Mouse (Mus musculus): ENCODE measurements around the gene Fam160a1. TPM values are rescaled to one million over a fixed set of nuclear protein-coding genes. Genes with fewer than 3 reads are reported as not detected.

Fam160a1 gene
- 8.9 and 9.4 TPM in 2 replicates for polyA plus RNA-seq (2015; fragmentation: Nextera tagmentation; extraction: Ambion mirVana)

- no peak for TF ChIP-seq CTCF (IDR thresholded peaks at IDR 0.05; ENCODE audit: low read depth)
- no peak for TF ChIP-seq EP300 (optimal IDR thresholded peaks at IDR 0.05)
- Histone ChIP-seq H3K4me2 (replicated peaks; ENCODE audit: low read depth) (no peak within 1 kb of the TSS), H3K4me1 (replicated peaks; ENCODE audit: control insufficient read depth, insufficient read depth) (no peaks in the 10 kb centered on the region), H3K9me3 (ENCODE audit: control insufficient read depth, low read length) (no peaks in the 10 kb centered on the region), H3K27ac (replicated peaks) (no peak within 1 kb of the TSS), H3K36me3 (ENCODE audit: control insufficient read depth, insufficient read depth, low read length) (no peaks in the 10 kb centered on the region), H3K27me3 (ENCODE audit: control insufficient read depth, insufficient read depth, low read length) (no peaks in the 10 kb centered on the region), H3K9ac (ENCODE audit: low read length) (no peak within 1 kb of the TSS), H3K4me3 (ENCODE audit: low read depth, low read length) (no peak within 1 kb of the TSS)
- DNase-seq (ENCODE audit: low spot score) (no peak), ATAC-seq (ENCODE audit: low FRiP score, low TSS enrichment) (no peak)
- 73% methylated on average over 2 of the region's 2 CpGs for WGBS
Measured at GRCm38 (mm10) chr3:85817191-85817590, at the start of gene Fam160a1. TSS of gene Fam160a1 (minus strand) at chr3:85817291.

GRCm38 (mm10) chr3:85863996-85864395 lies 46.9 kb upstream of the Fam160a1 start:
- Histone ChIP-seq H3K4me1 (replicated peaks; ENCODE audit: control insufficient read depth, insufficient read depth) (no peaks in the 10 kb centered on the region), H3K27me3 (ENCODE audit: control insufficient read depth, insufficient read depth, low read length) (no peaks in the 10 kb centered on the region), H3K4me2 (replicated peaks; ENCODE audit: low read depth) (no peak overlapping the region), H3K9me3 (ENCODE audit: control insufficient read depth, low read length) (no peaks in the 10 kb centered on the region), H3K36me3 (ENCODE audit: control insufficient read depth, insufficient read depth, low read length) (no peaks in the 10 kb centered on the region), H3K27ac (replicated peaks) (no peak overlapping the region), H3K4me3 (ENCODE audit: low read depth, low read length) (no peak overlapping the region), H3K9ac (ENCODE audit: low read length) (no peak overlapping the region)
- DNase-seq (ENCODE audit: low spot score) (no peak), ATAC-seq (ENCODE audit: low FRiP score, low TSS enrichment) (no peak)
- 30% methylated on average over 3 of the region's 3 CpGs for WGBS
- TF ChIP-seq EP300 (optimal IDR thresholded peaks at IDR 0.05) (no peak), CTCF (IDR thresholded peaks at IDR 0.05; ENCODE audit: low read depth) (no peak)

- TF ChIP-seq CTCF (IDR thresholded peaks at IDR 0.05; ENCODE audit: low read depth), result no peak
- TF ChIP-seq EP300 (optimal IDR thresholded peaks at IDR 0.05), result no peak
- no peak overlapping the region for H3K9ac ChIP-seq (ENCODE audit: low read length)
- no peaks in the 10 kb centered on the region for H3K27me3 ChIP-seq (ENCODE audit: control insufficient read depth, insufficient read depth, low read length)
- no peaks in the 10 kb centered on the region for H3K4me1 ChIP-seq (replicated peaks; ENCODE audit: control insufficient read depth, insufficient read depth)
- 79% methylated on average over 2 of the region's 2 CpGs for WGBS
- no peak overlapping the region for H3K4me2 ChIP-seq (replicated peaks; ENCODE audit: low read depth)
- H3K4me3 ChIP-seq (ENCODE audit: low read depth, low read length), result no peak overlapping the region
- ATAC-seq (ENCODE audit: low FRiP score, low TSS enrichment), result no peak
- no peak for DNase-seq (ENCODE audit: low spot score)
- no peaks in the 10 kb centered on the region for H3K36me3 ChIP-seq (ENCODE audit: control insufficient read depth, insufficient read depth, low read length)
- no peaks in the 10 kb centered on the region for H3K9me3 ChIP-seq (ENCODE audit: control insufficient read depth, low read length)
- no peak overlapping the region for H3K27ac ChIP-seq (replicated peaks)
Measured at GRCm38 (mm10) chr3:85862886-85863285, 45.8 kb upstream of the Fam160a1 start.

DNA sequence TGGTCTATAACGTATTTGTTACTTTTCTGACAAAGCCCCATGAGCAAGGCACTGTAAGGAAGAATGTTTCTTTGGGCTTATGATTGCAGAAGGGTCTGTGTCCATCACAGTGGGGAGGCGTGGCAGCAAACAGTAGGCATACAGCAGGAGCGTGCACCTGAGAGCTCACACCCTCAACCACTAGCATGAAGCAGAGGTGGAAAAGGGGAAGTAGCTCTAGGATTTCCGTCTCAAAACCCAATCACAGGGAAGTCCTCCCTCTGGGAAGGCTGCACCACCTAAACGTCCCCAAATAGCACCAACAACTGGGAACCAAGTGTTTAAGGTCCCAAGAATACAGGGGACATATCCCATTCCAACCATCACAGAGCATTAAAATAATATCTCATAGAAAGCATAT lies 43.9 kb upstream of the Fam160a1 start:
- TF ChIP-seq EP300 (optimal IDR thresholded peaks at IDR 0.05), result no peak
- Histone ChIP-seq H3K27ac (replicated peaks) (no peak overlapping the region), H3K9me3 (ENCODE audit: control insufficient read depth, low read length) (no peaks in the 10 kb centered on the region), H3K9ac (ENCODE audit: low read length) (no peak overlapping the region), H3K4me1 (replicated peaks; ENCODE audit: control insufficient read depth, insufficient read depth) (no peaks in the 10 kb centered on the region), H3K4me3 (ENCODE audit: low read depth, low read length) (no peak overlapping the region), H3K36me3 (ENCODE audit: control insufficient read depth, insufficient read depth, low read length) (no peaks in the 10 kb centered on the region), H3K4me2 (replicated peaks; ENCODE audit: low read depth) (no peak overlapping the region), H3K27me3 (ENCODE audit: control insufficient read depth, insufficient read depth, low read length) (no peaks in the 10 kb centered on the region)
- ATAC-seq (ENCODE audit: low FRiP score, low TSS enrichment) (no peak), DNase-seq (ENCODE audit: low spot score) (no peak)
- WGBS, result 69% methylated on average over 5 of the region's 5 CpGs

DNA sequence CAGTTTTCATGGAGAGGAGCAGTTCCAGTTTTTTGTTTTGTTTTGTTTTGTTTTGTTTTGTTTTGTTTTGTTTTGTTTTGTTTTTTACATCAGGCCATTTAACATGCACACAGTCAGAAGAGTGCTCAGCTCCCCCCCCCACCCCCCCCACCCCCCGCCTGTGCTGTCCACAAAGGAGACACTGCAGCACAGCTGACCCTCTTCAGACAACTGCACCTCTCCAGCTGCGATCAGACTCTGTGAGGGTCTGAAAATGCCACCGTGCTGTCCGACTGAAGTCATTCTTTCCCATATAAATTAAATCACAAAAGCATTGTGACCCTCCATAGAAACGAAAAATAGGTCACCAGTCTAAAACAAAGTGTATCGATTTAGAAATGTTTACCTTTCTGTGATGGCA lies 42.2 kb upstream of the Fam160a1 start:
- no peaks in the 10 kb centered on the region for H3K4me1 ChIP-seq (replicated peaks; ENCODE audit: control insufficient read depth, insufficient read depth)
- no peak overlapping the region for H3K4me3 ChIP-seq (ENCODE audit: low read depth, low read length)
- no peaks in the 10 kb centered on the region for H3K27me3 ChIP-seq (ENCODE audit: control insufficient read depth, insufficient read depth, low read length)
- no peak overlapping the region for H3K27ac ChIP-seq (replicated peaks)
- no peak overlapping the region for H3K9ac ChIP-seq (ENCODE audit: low read length)
- no peak overlapping the region for H3K4me2 ChIP-seq (replicated peaks; ENCODE audit: low read depth)
- DNase-seq (ENCODE audit: low spot score), result no peak
- TF ChIP-seq CTCF (IDR thresholded peaks at IDR 0.05; ENCODE audit: low read depth), result no peak
- TF ChIP-seq EP300 (optimal IDR thresholded peaks at IDR 0.05), result no peak
- no peak for ATAC-seq (ENCODE audit: low FRiP score, low TSS enrichment)
- WGBS, result 60% methylated on average over 6 of the region's 6 CpGs
- no peaks in the 10 kb centered on the region for H3K36me3 ChIP-seq (ENCODE audit: control insufficient read depth, insufficient read depth, low read length)
- no peaks in the 10 kb centered on the region for H3K9me3 ChIP-seq (ENCODE audit: control insufficient read depth, low read length)

GRCm38 (mm10) chr3:85858140-85859135 lies 41.3 kb upstream of the Fam160a1 start:
- Histone ChIP-seq H3K9me3 (ENCODE audit: control insufficient read depth, low read length) (no peaks in the 10 kb centered on the region), H3K27me3 (ENCODE audit: control insufficient read depth, insufficient read depth, low read length) (no peaks in the 10 kb centered on the region), H3K36me3 (ENCODE audit: control insufficient read depth, insufficient read depth, low read length) (no peaks in the 10 kb centered on the region), H3K4me2 (replicated peaks; ENCODE audit: low read depth) (no peak overlapping the region), H3K9ac (ENCODE audit: low read length) (no peak overlapping the region), H3K4me3 (ENCODE audit: low read depth, low read length) (no peak overlapping the region), H3K27ac (replicated peaks) (0 out of 2 replicates have a peak overlapping the region, but pooled peaks have one; percentile 4), H3K4me1 (replicated peaks; ENCODE audit: control insufficient read depth, insufficient read depth) (no peaks in the 10 kb centered on the region)
- 51% methylated on average over 11 of the region's 11 CpGs for WGBS
- TF ChIP-seq CTCF (IDR thresholded peaks at IDR 0.05; ENCODE audit: low read depth) (no peak), EP300 (optimal IDR thresholded peaks at IDR 0.05) (no peak)
- ATAC-seq (ENCODE audit: low FRiP score, low TSS enrichment) (no peak), DNase-seq (ENCODE audit: low spot score) (no peak)
